ENCODE assay signal across 10 mouse cellular contexts in genomic region chr16:22572641-22573341, GRCm38 (mm10).
DNase-seq lines count a peak whose midpoint lies in the region; ATAC-seq and TF ChIP-seq lines count a peak whose summit lies in the region.
"Had no signal": no experiment of that assay in that cellular context is flagged by ENCODE, and none has a peak within 500 bp of the region (broad histone marks: within the 10 kb centered on the region; RNA-seq: fewer than 3 reads in every experiment).

No protein-coding gene starts in this region.

- no peak overlapping the region for H3K9ac ChIP-seq in kidney, postnatal 0 days (ENCODE audit: low read depth, low read length)
- H3K9ac ChIP-seq: liver, postnatal 0 days had no signal

- no peaks in the 10 kb centered on the region for H3K36me3 ChIP-seq in kidney, postnatal 0 days (ENCODE audit: insufficient read depth, low read length)

- no peaks in the 10 kb centered on the region for H3K9me3 ChIP-seq in kidney, postnatal 0 days (replicated peaks; ENCODE audit: low read length)

- H3K27me3 ChIP-seq in kidney, postnatal 0 days (ENCODE audit: insufficient read depth, low read length) = no peaks in the 10 kb centered on the region

- peak; percentile 87 for ATAC-seq in kidney, postnatal 0 days (replicated peaks; ENCODE audit: low FRiP score, low read depth)
- ATAC-seq in granulocyte monocyte progenitor cell, adult 5-6 weeks (replicated peaks; ENCODE audit: poor library complexity, severe bottlenecking) = no peak
- ATAC-seq: liver, postnatal 0 days had no signal

- WGBS in kidney, postnatal 0 days = 32% methylated on average over 21 of the region's 21 CpGs

- no peak overlapping the region for H3K4me3 ChIP-seq in kidney, postnatal 0 days (replicated peaks; ENCODE audit: low read depth, low read length)

- no peaks in the 10 kb centered on the region for H3K4me1 ChIP-seq in kidney, postnatal 0 days (replicated peaks; ENCODE audit: insufficient read depth, low read length)

- no peak overlapping the region; the same call in 1 of the 2 replicates for H3K4me2 ChIP-seq in kidney, postnatal 0 days (ENCODE audit: low read length)

- TF ChIP-seq CTCF in kidney, postnatal 0 days (IDR thresholded peaks at IDR 0.05; ENCODE audit: low read depth) = no peak

- DNase-seq in embryo, embryonic 10 days (ENCODE audit: low spot score) = peak; percentile 47
- no peak for DNase-seq in embryo, embryonic 9.5 days (ENCODE audit: extremely low spot score)
- peak; percentile 41 for DNase-seq in embryo, embryonic 11 days
- peak; percentile 37 for DNase-seq in kidney, postnatal 0 days (ENCODE audit: low spot score)
- peak; percentile 51 for DNase-seq in lung, postnatal 25 days (ENCODE audit: low spot score)
- DNase-seq in layer of hippocampus, adult 18-20 months (ENCODE audit: low spot score in 2 of 2) = no peak
- DNase-seq in cerebellum, postnatal 36 days = no peak
- DNase-seq: heart, postnatal 14 days; liver, postnatal 0 days had no signal

- H3K27ac ChIP-seq in kidney, postnatal 0 days = no peak overlapping the region

Comparison
In these comparisons a context has a peak if more than half of its experiments do, and no peak if none do; other contexts are left out.
1. DNase-seq: peak in embryo, embryonic 10 days (single experiment), embryo, embryonic 11 days (single experiment), kidney, postnatal 0 days (single experiment) and lung, postnatal 25 days (single experiment); none in embryo, embryonic 9.5 days (single experiment), layer of hippocampus, adult 18-20 months (0 of 2) and cerebellum, postnatal 36 days (0 of 2).